Mouse (Mus musculus) CH12.LX (cell line): ENCODE results near the gene Mrps7. TPM values are rescaled to one million over a fixed set of nuclear protein-coding genes. Genes with fewer than 3 reads are reported as not detected.

Experiments
- DNase-seq: peaks from one replicate; pipeline ENCODE4 v3.0.0-alpha.2; 2013; ENCODE audit errors: extremely low read depth
- H3K27ac ChIP-seq: 2 replicates; pipeline ENCODE4 v1.5.1; 2012; ENCODE audit warnings: low read depth, mild to moderate bottlenecking, control low read depth, moderate library complexity; ENCODE audit not compliant: insufficient read depth
- H3K27me3 ChIP-seq: replicated peaks from 2 replicates; pipeline ENCODE3; 2012; ENCODE audit warnings: inconsistent platforms
- H3K36me3 ChIP-seq, 2 experiments: replicated peaks in 1 of 2; 2 replicates each; pipeline versions ENCODE3 to v1.6.1; 2012; ENCODE audit warnings: inconsistent platforms in 1 of 2, low read length in 1 of 2, mild to moderate bottlenecking in 1 of 2, mixed read lengths in 1 of 2, moderate library complexity in 1 of 2; ENCODE audit not compliant: control insufficient read depth in 1 of 2, insufficient read depth in 1 of 2
- H3K4me1 ChIP-seq, 2 experiments: 2 replicates each; pipeline ENCODE4 v1.6.1; 2012; ENCODE audit warnings: inconsistent platforms in 1 of 2, moderate library complexity in 1 of 2; ENCODE audit not compliant: insufficient read depth in 2 of 2, control insufficient read depth in 1 of 2
- H3K4me2 ChIP-seq: 2 replicates; pipeline ENCODE4 v1.6.1; 2012; ENCODE audit warnings: low read depth, mild to moderate bottlenecking, control low read depth; ENCODE audit not compliant: poor library complexity, insufficient read depth, severe bottlenecking
- H3K4me3 ChIP-seq, 3 experiments: fragments of 150-350 bp in 1 of 3; sonication (generic) in 1 of 3; replicated peaks in 1 of 3; 2 replicates each; pipeline versions ENCODE3 to v1.5.1; 2011 to 2012; ENCODE audit warnings: low read depth in 2 of 3, low read length in 2 of 3, mild to moderate bottlenecking in 2 of 3, moderate library complexity in 2 of 3, control low read depth in 1 of 3, improper control_type of control experiment in 1 of 3, inconsistent platforms in 1 of 3, mixed read lengths in 1 of 3; ENCODE audit not compliant: poor library complexity in 1 of 3
- H3K79me2 ChIP-seq: replicated peaks from 2 replicates; pipeline ENCODE4 v1.6.1; 2012; ENCODE audit warnings: mild to moderate bottlenecking, moderate library complexity; ENCODE audit not compliant: control insufficient read depth, poor library complexity, insufficient read depth, severe bottlenecking; ENCODE audit errors: extremely low read depth
- H3K9ac ChIP-seq: 2 replicates; pipeline ENCODE4 v1.6.1; 2012; ENCODE audit warnings: low read depth, mild to moderate bottlenecking, control low read depth, moderate library complexity; ENCODE audit not compliant: insufficient read depth
- H3K9me3 ChIP-seq: replicated peaks from 2 replicates; pipeline ENCODE3; 2012; ENCODE audit warnings: low read length, inconsistent platforms, mixed read lengths
- CHD2 ChIP-seq: IDR thresholded peaks from 2 replicates; pipeline ENCODE4 v1.6.1; 2011; ENCODE audit warnings: low read length, improper control_type of control experiment
- CTCF ChIP-seq, 2 experiments: IDR thresholded peaks in 1 of 2; conservative IDR thresholded peaks in 1 of 2; 2 replicates each; pipeline ENCODE4 v1.5.1; 2011 to 2012; ENCODE audit warnings: low read depth in 2 of 2, low read length in 2 of 2, improper control_type of control experiment in 1 of 2, inconsistent platforms in 1 of 2, mild to moderate bottlenecking in 1 of 2, moderate library complexity in 1 of 2
- E2F4 ChIP-seq: IDR thresholded peaks from 2 replicates; pipeline ENCODE4 v1.6.1; 2011; ENCODE audit warnings: low read depth, low read length, improper control_type of control experiment; ENCODE audit not compliant: insufficient replicate concordance
- ELF1 ChIP-seq: IDR thresholded peaks from 2 replicates; pipeline ENCODE4 v1.6.1; 2014; ENCODE audit warnings: low read depth, mild to moderate bottlenecking, inconsistent platforms, low read length, improper control_type of control experiment
- EP300 ChIP-seq: IDR thresholded peaks from 2 replicates; pipeline ENCODE4 v1.6.1; 2011; ENCODE audit warnings: low read length, improper control_type of control experiment
- GABPA ChIP-seq: IDR thresholded peaks from 2 replicates; pipeline ENCODE4 v1.6.1; 2012; ENCODE audit warnings: low read depth, low read length, improper control_type of control experiment, inconsistent platforms; ENCODE audit not compliant: insufficient replicate concordance
- JUND ChIP-seq: conservative IDR thresholded peaks from 2 replicates; pipeline ENCODE4 v1.6.1; 2011; ENCODE audit warnings: low read depth, low read length, improper control_type of control experiment
- MAFK ChIP-seq: IDR thresholded peaks from 2 replicates; pipeline ENCODE4 v1.6.1; 2011; ENCODE audit warnings: low read length, improper control_type of control experiment; ENCODE audit not compliant: insufficient replicate concordance
- MAX ChIP-seq: IDR thresholded peaks from 2 replicates; pipeline ENCODE4 v1.6.1; 2011; ENCODE audit warnings: low read length, improper control_type of control experiment
- MAZ ChIP-seq: IDR thresholded peaks from 2 replicates; pipeline ENCODE4 v1.6.1; 2012; ENCODE audit warnings: low read depth, mild to moderate bottlenecking, inconsistent platforms, low read length, improper control_type of control experiment, moderate library complexity
- MEF2A ChIP-seq: IDR thresholded peaks from 2 replicates; pipeline ENCODE4 v1.6.1; 2014; ENCODE audit warnings: low read depth, mild to moderate bottlenecking, inconsistent platforms, low read length, improper control_type of control experiment, borderline replicate concordance
- MXI1 ChIP-seq: IDR thresholded peaks from 2 replicates; pipeline ENCODE4 v1.6.1; 2011; ENCODE audit warnings: mild to moderate bottlenecking, low read depth, low read length, improper control_type of control experiment
- MYC ChIP-seq: IDR thresholded peaks from 2 replicates; pipeline ENCODE4 v1.6.1; 2011; ENCODE audit warnings: low read depth, mild to moderate bottlenecking, improper control_type of control experiment, low read length
- POLR2A ChIP-seq: IDR thresholded peaks from 2 replicates; pipeline ENCODE4 v1.6.1; 2011; ENCODE audit warnings: low read depth, mild to moderate bottlenecking, improper control_type of control experiment, low read length
- POLR2AphosphoS2 ChIP-seq: IDR thresholded peaks from 2 replicates; pipeline ENCODE4 v1.6.1; 2011; ENCODE audit warnings: low read depth, low read length, improper control_type of control experiment
- RAD21 ChIP-seq: IDR thresholded peaks from 2 replicates; pipeline ENCODE4 v1.6.1; 2011; ENCODE audit warnings: low read depth, mild to moderate bottlenecking, low read length, improper control_type of control experiment, moderate library complexity
- RCOR1 ChIP-seq: conservative IDR thresholded peaks from 2 replicates; pipeline ENCODE4 v1.6.1; 2012; ENCODE audit warnings: low read depth, mild to moderate bottlenecking, inconsistent platforms, low read length, improper control_type of control experiment
- SIN3A ChIP-seq: IDR thresholded peaks from 2 replicates; pipeline ENCODE4 v1.6.1; 2012; ENCODE audit warnings: low read length, improper control_type of control experiment, inconsistent platforms
- TCF12 ChIP-seq: IDR thresholded peaks from 2 replicates; pipeline ENCODE4 v1.6.1; 2014; ENCODE audit warnings: low read depth, mild to moderate bottlenecking, inconsistent platforms, low read length, improper control_type of control experiment
- UBTF ChIP-seq: IDR thresholded peaks from 2 replicates; pipeline ENCODE4 v1.6.1; 2012; ENCODE audit warnings: low read depth, mild to moderate bottlenecking, inconsistent platforms, low read length, improper control_type of control experiment, moderate library complexity
- ZC3H11A ChIP-seq: IDR thresholded peaks from 2 replicates; pipeline ENCODE4 v1.6.1; 2012; ENCODE audit warnings: low read depth, mild to moderate bottlenecking, inconsistent platforms, low read length, improper control_type of control experiment
- ZMIZ1 ChIP-seq: IDR thresholded peaks from 2 replicates; pipeline ENCODE4 v1.6.1; 2012; ENCODE audit warnings: low read depth, mild to moderate bottlenecking, inconsistent platforms, low read length, improper control_type of control experiment
- ZNF384 ChIP-seq: IDR thresholded peaks from 2 replicates; pipeline ENCODE4 v1.6.1; 2012; ENCODE audit warnings: low read depth, low read length, improper control_type of control experiment, inconsistent platforms
- dilution Hi-C: fragments of 300-500 bp; cut with MboI; formaldehyde crosslinking; loops from 2 replicates; pipeline ENCODE4 v1.14.3; 2020; ENCODE audit warnings: low sequenced_read_pairs; ENCODE audit not compliant: extremely low pct_unique_long_range_greater_than_20kb, extremely low pct_ligation_motif_present
- in situ Hi-C: fragments of 300-500 bp; cut with MboI; formaldehyde crosslinking; loops from 3 replicates; pipeline ENCODE4 v1.14.3; 2019; ENCODE audit warnings: low sequenced_read_pairs, low pct_ligation_motif_present, low pct_unique_long_range_greater_than_20kb, mixed read lengths
- polyA plus RNA-seq: library from polyadenylated mRNA; unstranded; fragments of >175 nt; gene quantifications from 2 replicates; pipeline ENCODE4 v1.2.1, GENCODE M21; 2012; ENCODE audit warnings: low read depth; ENCODE audit not compliant: insufficient read length
- total RNA-seq, 2 experiments: library from RNA; depleted of rRNA; stranded (reverse); fragments of 300-350 nt in 1 of 2; fragments of >200 nt in 1 of 2; gene quantifications; 2 replicates each; pipeline ENCODE4 v1.2.3; 2012 to 2014

Gene Mrps7
- total and polyA plus RNA-seq, 3 experiments, result 154 to 172 (median 157) TPM

DNA sequence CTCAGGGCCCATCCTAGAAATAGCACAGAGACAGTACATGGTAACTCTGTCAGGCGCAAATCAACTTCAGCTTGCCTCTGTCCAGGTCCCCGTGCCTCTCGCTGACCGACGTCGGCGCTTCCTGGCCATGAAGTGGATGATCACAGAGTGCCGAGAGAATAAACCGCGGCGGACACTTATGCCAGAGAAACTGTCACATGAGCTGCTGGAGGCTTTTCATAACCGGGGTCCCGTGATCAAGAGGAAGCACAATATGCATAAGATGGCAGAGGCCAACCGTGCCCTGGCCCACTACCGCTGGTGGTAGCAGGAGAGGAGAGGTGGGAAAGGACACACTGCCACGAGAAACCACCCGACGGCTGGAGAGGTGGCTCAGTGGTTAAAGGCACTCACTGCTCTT is 3.0 kb downstream of the Mrps7 start:
- Histone ChIP-seq H3K27me3 (no peaks in the 10 kb centered on the region), H3K27ac (no peak overlapping the region), H3K4me1 (peaks cover 35 to 74% of the 10 kb centered on the region in 2 experiments), H3K4me2 (no peak overlapping the region), H3K36me3 (peaks cover 55 to 70% of the 10 kb centered on the region in 2 experiments), H3K4me3 (no peak overlapping the region), H3K9ac (no peak overlapping the region), H3K79me2 (peaks cover 78% of the 10 kb centered on the region), H3K9me3 (no peaks in the 10 kb centered on the region)
- DNase-seq, result no peak
- 0 out of 2 replicates have a peak, but pooled peaks have one; percentile 64 for TF ChIP-seq ZMIZ1
- no peak for TF ChIP-seq CTCF (conservative IDR thresholded peaks at IDR 0.05 in 1 of 2, IDR thresholded peaks at IDR 0.05 in 1 of 2; ENCODE audit: low read depth in 2 of 2, low read length in 2 of 2)
- TF ChIP-seq POLR2AphosphoS2, result peak; percentile 79; the same call in 1 of the 2 replicates
- no peak for TF ChIP-seq MEF2A
- TF ChIP-seq POLR2A, result peak; percentile 46; the same call in 1 of the 2 replicates
- TF ChIP-seq SIN3A, result no peak
- TF ChIP-seq MAFK, result no peak
- TF ChIP-seq MAZ, result no peak
- dilution Hi-C loops (no loop called here), in situ Hi-C loops (loop anchor here (25.0 kb wide), 1 partner anchor 406 kb away; the partner anchor contains the start of gene Galk1)

DNA sequence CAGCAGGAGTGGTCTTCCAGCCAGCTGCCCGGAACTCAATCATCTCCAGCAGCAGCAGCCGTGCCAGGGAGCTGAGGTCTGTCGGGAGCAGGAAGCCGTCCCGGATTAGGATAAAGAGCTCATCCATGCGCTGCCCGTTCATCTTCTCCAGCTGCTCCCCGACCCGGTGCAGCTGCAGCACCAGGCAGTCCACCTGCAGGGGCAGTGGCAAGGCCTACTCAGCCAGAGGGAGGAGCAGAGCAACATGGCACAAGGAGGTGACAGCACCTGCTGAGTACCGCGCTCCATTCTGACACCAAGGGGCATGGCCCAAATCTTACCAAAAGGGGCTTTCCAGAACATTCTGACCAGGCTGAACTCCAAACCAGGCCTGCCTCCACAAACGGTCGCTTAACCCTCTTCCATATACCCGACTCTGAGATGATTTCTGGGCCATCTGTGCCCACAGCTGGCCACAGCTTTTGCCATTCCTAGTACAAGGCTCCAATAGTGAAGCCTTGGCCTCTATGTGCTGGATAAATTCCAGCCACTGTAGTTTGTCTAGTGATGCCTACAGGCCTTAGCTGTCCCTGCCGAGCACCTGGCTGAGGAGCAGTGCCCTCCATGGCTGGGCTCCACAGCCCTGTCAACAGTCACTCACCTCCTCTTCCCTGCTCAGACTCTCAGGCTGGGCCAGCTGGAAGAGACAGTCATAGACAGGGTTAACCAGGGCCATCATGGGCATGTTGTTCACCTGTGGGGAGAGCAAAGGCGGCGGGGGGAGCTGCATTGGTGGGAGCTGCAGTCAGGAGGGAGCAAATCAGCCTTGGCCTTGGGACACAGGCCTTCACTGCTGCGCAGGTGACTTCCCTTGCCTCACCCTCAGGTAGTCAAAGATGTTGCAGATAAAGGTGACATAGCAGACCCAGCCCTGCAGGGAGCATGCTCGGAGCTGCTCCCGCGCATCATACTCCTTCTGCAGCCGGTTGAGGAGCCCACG is 5.0 kb downstream of the Mrps7 start:
- Histone ChIP-seq H3K36me3 (peaks cover 54 to 69% of the 10 kb centered on the region in 2 experiments), H3K9ac (no peak overlapping the region), H3K9me3 (no peaks in the 10 kb centered on the region), H3K79me2 (peaks cover 65% of the 10 kb centered on the region), H3K27me3 (no peaks in the 10 kb centered on the region), H3K4me2 (no peak overlapping the region), H3K27ac (peak overlapping the region; percentile 33), H3K4me3 (no peak overlapping the region), H3K4me1 (peaks cover 27 to 70% of the 10 kb centered on the region in 2 experiments)
- in situ Hi-C loops, result loop anchor here (25.0 kb wide), 1 partner anchor 404 kb away; the partner anchor contains the start of gene Galk1
- no peak for DNase-seq
- TF ChIP-seq GABPA, result no peak
- TF ChIP-seq RCOR1, result no peak
- peak; percentile 70; the same call in 1 of the 2 replicates for TF ChIP-seq MXI1
- TF ChIP-seq TCF12, result peak; percentile 53; the same call in 1 of the 2 replicates
- no peak for TF ChIP-seq CTCF (conservative IDR thresholded peaks at IDR 0.05 in 1 of 2, IDR thresholded peaks at IDR 0.05 in 1 of 2; ENCODE audit: low read depth in 2 of 2, low read length in 2 of 2)
- no peak for TF ChIP-seq JUND
- no peak for TF ChIP-seq MYC
- TF ChIP-seq POLR2AphosphoS2, result peak; percentile 95
- no peak for TF ChIP-seq E2F4
- TF ChIP-seq ELF1, result no peak
- TF ChIP-seq ZC3H11A, result no peak
- peak; percentile 39; the same call in 1 of the 2 replicates for TF ChIP-seq CHD2
- TF ChIP-seq EP300, result no peak
- no peak for TF ChIP-seq RAD21
- no peak for TF ChIP-seq MEF2A
- peak; percentile 65; the same call in 1 of the 2 replicates for TF ChIP-seq UBTF
- TF ChIP-seq ZNF384, result no peak
- TF ChIP-seq MAX, result no peak
- dilution Hi-C loops, result no loop called here
